Mouse (Mus musculus): ENCODE results near the gene Stt3b.

DNA sequence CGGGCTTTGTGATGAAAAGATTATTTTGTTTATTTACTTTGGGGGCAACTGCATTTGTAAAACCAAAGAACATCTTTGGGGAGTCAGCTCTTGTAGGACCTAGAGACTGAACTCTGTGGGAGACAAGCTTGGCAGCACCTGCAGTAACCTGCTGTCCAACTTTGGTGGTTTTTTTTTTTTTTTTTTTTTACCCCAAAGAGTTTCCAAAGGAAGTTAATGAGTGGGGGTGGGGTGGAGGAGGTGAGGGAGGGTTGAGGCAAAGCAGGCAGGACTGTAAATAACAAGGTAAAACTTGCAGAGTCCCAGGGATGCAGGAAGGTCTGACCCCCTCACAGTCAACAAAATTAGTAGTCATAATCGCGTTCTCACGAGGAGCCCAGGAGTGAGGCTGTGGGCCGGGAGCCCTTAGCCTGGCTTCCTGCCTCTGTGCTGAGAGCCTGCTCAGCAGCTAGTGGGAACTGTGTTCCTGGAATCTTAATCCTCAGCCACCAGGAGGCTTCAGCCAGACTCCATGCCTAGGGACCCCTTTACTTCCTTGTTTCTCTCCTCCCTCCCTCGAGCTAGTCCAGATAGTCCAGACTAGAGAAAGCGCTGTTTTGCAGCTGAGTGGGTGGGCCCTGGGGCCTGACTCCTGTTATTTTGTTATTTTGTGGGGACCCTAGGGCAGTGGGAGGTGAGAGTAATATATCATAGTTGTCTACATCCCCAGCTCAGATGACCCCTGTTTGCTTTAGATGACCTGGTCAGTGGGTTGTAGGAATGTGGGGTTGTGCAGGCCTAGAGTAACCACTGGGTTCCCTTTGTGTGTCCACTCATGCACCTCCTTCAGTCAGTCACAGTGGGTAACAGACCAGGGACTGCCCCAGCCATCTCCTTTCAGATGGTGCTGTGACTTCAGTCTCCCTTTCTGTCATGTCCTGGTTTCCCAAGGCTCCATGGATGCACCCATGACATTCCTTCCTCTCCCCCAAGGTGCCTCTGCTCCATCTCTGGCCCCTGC is 95.3 kb downstream of the Stt3b start:
- TF ChIP-seq CTCF (IDR thresholded peaks at IDR 0.05; ENCODE audit: control insufficient read depth, insufficient read depth, insufficient read length) = no peak
- TF ChIP-seq CEBPB (IDR thresholded peaks at IDR 0.05; ENCODE audit: low read depth) = no peak
- TF ChIP-seq USF1 (IDR thresholded peaks at IDR 0.05; ENCODE audit: low read depth) = no peak
- TF ChIP-seq MAX (IDR thresholded peaks at IDR 0.05) = no peak

Data from C2C12 (cell line).